Mouse (Mus musculus) layer of hippocampus, adult 11-12 months (tissue): ENCODE results near the gene Lgi4.
A peak's percentile ranks its signal among the peaks of the same experiment; 100 is the strongest.

Experiments used
- DNase-seq: peaks from one replicate; pipeline ENCODE4 v3.0.0; 2022; ENCODE audit warnings: low spot score

Gene Lgi4

DNA sequence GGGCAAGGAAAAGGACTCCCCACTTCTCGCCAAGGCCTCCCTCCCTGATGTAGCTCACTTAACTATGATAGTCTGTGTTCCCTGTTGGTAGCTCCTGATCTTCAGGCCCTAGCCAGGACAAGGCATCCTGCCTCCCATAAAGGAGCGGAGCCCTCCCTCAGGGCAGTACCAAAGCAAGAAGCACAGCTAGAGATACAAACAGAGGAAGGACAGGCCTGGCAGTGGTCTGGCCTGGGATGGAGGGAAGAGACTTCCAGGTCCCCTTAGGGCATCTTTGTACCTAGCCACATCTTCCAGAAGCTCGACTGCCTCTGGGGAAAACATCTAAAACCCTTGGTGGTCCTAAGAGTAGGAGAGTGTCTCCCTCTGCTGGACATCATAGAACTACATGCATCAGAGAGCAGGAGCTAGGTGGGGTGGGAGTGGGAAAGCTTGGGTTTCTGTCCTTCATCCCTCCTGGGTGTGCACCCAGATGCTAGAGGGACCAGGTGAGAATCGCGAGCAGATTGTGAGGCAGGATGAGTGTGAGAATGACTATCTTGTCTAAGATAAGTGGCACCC, 18.8 kb downstream of the Lgi4 start:
- peak; percentile 82 for DNase-seq

DNA sequence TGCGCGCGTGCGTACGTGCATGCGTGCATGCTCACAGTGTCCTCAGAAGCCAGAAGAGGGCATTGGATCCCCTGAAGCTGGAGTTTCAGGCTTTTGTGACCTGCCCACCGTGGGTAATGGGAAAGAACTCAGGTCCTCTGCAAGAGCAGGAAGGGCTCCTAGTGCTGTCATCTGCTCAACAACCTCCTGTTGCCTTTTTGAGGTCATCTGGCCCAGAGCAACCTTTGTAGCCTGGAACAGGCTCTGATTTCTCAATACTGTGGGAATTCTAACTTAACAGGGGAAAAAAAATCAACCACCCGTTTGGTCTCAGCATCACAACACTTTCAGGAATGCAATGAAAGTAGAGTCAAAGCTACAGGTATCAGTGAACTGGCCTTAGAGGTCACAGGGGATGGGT, 20.5 kb downstream of the Lgi4 start:
- no peak for DNase-seq

DNA sequence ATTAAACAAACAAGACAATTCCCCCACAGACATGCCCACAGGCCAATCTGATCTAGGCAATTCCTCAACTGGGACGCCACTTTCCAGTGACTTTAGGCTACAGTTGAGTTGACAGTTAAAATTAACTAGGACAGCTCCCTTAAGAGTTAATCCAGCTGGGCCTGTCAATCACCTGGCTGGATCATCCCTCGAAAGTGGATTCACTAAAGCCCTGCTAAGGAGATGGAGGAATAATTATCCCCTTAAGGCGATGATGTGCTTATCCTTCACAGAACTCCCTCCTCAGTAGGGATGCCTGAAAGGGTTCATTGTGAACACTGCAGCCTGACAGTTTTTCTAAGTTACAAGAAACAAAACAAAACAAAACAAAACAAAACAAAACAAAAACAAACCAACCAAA, 21.5 kb downstream of the Lgi4 start:
- DNase-seq: no peak

DNA sequence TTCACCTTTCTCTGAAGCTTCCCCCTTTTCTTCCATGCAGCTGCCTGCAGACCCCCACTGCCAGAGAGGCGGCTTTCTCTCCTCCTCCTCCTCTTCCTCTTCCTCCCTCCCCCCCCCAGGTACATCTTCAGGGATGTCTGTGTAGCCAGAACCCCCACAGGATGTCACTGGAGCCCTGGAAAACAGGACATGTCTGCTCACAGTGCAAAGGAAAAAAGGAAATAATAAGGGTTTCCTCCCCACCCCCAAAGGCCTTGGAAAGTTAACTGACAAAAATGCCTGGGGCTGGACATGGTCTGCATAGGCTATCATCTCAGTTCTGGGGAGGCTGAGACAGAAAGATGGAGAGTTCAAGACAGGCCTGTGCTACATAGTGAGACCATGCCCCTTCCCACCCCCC, 22.0 kb downstream of the Lgi4 start:
- no peak for DNase-seq

DNA sequence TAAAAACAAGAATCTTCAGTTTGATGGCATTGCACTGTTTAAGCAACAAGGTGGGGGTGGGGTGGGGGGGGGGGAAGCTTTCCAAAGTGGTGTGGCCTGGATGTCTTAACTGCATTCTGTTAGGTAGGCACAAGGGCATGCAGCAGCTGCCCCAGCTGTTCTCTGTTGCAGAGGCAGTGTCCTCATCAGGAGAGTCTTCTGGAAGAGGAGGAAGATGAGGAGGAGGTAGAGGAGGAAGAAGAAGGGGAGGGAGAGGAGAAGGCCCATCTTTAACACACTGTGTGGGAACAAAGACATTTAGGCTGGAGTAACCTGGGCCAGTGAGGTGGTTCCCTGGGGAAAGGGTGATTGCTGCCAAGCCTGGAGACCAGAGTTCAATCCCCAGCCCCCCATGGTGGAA, 23.0 kb downstream of the Lgi4 start:
- DNase-seq: no peak

DNA sequence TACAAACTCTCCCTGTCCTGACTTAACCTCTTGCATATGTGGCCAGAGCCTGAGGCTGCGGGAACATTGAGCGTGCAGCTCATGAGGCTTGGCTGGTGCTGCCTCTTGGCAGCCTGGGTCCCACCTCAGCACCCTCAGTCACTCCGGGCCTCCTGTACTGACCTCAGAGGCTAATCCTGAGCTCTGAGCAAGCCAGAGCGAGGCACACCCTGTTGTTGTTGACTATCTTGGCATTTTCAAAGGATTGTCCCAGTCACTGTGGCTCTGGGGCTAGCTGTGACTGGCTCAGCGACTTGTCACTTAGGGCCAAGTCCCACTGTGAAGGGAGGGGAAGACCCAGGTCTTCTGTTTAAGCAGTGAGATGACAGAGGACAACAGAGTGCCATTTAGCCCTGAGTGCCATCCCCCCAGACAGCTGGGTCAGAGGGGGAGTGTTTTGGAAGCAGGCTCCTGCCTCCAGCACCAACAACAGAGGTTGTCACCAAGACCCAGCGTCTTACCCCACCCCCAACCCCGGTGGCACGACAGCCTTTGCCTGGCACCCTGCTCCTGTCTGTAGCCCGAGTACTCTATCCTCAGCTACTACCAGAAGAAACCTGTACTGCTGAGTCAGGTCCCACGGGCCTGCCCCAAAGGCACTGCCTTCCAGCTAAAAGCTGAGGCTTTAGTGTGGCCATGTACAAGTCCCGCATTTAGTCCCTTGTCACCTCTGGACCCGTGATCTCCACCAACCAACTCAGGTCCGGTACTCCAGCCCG, 23.9 kb downstream of the Lgi4 start:
- DNase-seq: peak; percentile 73

DNA sequence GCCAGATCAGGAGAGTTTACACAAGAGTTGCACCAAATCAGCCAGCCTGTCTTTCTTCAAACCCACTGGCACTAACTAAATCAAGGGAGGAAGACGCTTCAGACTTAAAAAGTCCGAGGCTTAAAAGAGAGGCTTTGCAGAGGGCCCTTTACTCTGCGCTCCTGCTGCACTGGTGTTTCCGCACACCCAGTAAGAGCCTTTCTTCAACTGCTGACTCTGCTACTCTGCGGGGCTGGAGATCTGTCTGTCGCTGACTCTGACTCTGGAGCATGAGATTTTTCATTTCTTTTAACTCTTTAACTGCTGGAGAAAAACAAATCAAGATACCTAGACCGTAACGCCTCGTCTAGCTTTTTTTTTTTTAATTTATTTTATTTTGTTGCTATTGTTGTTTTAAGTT, 25.0 kb downstream of the Lgi4 start:
- DNase-seq: no peak

DNA sequence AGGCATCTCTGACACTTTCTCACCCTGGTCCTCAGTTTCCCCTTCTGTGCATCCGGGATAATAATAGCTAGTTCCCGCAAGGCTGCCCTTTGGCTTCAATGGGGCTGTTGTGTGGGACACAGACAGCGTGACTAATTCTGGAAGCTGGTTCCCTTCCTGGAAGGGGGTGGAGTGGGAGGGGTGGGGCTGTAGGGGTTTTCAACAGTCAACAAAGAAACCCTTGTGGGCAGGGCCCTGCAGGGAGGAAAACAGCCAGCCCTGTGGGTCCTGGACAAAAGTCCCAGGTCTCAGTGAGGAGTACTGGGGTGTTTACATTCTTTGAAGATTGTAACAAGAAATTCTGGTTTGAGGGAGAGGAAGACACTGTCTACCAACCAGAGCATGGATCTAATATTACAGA, 26.0 kb downstream of the Lgi4 start:
- DNase-seq: peak; percentile 69

DNA sequence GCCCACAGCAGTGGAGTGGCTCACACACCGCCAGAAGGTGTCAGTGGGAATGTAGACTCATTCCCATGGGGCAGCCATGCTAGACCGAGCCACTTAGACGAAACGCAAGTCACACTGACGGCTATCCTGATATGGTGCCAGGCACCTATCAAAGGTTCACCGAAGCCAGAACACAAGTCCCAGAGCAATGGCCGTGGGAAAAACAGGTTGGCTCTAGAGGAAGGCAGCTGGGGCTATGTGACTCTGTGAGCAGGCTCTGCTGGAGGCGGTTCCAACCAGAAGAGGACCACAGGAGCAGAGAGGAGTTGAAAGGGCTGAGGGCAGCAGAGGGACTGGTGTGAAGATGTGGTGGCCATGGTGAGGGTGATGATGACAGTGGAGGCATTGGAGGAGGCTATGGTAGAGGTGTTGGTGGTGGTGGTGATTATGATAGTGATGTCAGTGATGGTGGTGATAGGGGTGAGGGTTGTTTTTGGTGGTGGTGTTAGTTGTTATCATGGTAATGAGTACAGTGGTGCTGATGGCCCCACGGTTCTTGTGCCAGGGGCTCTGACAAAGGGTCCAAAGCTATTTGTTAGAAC, 27.1 kb downstream of the Lgi4 start:
- no peak for DNase-seq

DNA sequence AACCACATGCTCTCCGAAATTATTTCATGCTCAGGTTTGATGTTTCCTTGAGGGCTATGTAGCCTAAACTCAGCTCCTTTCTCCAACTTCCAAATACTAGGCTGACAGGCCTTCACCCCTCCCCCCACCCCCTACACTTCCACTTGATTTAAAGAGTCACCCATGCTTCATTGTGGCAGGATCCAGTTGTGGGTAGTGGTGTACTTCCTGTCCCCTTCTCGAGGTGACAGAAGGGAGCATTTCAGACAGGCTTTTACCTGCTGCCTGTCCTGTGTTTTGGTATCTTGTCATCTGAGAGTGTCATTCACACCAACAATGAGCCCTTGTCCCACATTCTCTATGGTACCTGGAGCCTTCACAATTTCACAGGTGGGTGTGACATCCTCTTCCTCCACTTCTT, 28.1 kb downstream of the Lgi4 start:
- no peak for DNase-seq

DNA sequence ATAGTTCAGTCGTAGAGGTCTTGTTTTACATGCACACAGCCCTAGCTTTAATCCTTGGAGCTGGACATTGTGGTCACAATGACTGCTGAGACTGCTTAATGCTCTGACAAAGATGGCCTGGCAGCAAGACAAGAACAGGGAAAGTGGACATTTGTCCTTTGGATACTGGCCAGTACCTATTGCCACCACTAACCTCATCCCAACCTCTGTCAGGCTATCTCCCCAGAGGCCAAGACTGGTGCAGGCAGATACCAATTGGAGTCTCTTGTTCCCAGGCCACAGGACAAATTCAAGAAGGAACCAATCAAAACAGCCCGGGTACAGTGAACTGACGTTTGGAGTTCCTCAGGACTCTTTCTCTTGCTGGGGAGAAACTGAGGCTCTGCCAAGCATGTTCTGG, 29.1 kb downstream of the Lgi4 start:
- no peak for DNase-seq

DNA sequence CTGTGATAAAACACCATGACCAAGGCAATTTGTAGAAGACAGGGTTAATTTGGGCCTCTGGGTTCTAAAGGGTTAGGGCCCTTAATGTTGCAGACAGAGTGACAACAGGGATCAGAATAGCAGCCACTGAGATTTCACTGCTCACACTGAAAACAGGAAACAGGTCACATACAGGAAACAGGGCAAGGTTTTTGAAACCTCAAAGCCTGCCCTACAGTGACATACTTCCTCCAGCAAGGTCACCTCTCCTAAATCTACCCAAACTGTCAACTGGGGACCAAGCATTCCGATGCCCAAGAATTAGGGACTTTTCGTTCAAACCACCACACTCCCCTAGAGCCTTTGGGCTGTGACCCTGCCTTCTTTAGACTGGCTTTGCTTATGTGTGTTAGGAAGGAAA, 30.6 kb downstream of the Lgi4 start:
- DNase-seq: no peak

DNA sequence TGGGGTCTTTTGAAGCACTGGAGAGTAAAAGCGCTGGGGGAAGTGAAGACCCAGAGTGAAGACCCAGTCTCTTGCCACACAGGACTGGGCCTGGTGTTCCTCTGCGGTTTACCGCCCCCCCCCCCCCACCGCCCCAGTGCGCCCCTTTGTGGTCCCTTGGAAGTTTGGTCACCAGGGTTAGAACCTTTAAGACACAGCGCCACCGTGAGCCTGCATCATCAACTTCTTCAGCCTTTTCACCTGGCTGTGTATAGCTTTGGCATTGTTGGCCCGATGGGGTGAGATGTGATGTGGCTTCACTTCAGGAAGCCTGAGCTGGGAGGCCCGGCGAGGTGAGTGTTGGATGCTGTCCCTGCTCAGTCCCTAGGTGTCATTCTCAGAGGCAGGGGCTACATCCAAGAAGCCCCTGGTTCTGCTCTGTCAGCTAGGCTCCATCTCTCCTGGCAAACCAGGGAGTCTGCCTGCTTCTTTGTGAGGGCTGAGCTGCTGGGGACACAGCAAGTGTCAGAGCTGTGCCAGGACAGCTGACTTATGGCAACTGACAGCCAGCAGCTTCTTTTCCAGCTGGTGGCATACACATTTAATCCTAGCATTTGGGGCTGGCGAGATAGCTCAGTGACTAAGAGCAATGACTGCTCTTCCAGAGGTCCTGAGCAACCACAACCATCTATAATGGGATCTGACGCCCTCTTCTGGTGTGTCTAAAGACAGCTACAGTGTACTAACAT, 35.8 kb downstream of the Lgi4 start:
- no peak for DNase-seq

DNA sequence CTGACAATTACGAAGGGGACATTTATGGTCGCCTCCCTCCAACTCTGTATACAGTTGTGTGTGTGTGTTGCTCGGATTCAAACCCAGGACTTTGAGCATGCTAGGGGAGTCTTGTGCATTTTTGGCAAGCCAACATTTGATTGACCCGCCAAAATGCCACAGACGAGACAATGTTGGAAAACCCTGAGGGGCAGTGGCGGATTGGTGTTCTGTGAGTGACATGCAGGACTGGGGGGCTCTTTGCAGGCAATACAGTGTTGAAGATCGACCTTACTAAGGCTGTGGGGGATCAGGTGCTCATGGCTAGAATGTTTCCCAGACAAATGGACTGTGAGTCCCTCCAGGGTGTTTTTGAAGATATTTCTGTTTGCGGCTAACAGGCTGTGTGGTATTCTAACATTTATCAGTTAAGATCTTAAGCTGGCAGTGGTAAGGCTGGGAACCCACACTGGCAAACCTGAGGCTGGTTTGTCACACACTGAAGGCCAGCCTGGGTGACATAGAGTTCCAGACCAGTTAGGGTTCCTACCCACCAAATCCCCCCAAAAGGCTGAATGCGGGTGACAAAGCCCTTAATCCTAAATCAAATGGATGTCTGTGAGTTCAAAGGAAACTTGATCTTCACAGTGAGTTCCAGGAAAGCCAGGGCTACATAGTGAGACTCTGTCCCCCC, 37.9 kb downstream of the Lgi4 start:
- DNase-seq: no peak

DNA sequence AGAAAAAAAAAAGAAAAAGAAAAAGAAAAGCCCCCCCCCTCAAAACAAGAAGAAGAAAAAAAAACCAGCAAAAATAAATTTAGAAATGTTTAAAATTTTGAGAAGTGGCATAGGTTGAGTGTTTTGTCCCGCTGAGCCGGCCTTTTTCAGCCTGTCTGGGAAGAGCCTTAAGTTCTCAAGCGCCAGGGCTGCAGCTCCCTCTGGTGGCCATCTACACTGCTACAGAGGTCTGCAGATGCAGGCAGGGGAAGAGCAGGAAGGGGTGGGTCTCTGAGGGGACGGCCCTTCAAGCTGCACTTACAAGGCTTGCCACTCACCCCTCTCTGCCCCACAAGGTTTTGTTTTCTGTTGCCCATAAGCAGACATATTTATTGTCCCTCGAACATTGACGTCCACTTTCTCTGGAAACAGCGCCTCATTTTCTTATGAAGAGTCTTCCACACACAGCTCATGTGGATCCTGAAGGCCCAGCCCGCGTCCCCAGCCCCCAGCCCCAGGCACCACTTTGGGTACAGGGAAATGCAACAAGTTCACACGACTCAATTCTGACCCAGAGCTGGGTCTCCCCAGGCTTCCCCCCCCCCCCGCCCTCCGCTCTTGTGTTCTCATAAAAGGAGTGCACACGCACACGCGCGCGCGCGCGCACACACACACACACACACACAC, 38.6 kb downstream of the Lgi4 start:
- DNase-seq: peak; percentile 94

DNA sequence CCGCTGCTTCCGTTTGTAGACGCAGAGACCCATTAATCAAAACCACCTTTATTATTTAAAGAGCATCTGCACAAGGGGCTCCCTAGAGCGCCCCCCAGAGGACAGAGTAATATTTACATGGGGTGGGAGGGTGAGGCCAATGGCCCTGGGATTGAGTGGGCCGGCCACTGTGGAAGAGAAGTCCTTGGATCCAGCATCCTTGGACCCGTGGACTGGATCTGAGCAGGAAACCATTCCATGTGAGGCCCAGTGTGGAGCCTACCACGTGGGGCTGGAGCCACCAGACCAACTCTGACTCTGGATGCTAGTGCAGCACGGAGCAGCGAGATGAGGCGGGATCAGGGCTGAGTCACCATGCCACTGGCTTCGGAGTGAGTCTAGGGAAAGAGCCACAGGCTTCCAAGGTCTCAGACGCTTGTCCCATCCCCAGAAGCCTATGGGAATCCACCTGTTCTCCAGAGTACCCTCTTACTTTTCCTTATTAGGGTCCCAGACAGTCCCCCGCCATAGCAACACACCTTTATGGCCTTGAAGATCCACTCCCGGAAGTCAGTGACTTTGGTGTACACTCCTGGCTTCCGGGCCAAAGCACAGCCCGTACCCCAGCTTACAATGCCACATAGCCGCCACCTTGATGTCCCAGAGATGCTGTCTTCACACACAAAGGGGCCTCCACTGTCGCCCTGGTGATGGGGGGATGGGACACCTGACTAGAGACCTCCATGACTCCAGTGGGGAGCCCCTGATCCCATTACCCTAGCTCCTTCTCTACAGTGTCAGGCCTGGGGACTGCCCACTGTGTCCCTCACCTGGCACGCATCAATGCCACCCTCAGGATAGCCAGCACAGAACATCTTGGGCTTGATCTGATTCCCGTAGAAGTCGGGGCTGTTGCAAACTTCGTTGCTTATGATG, 39.8 kb downstream of the Lgi4 start:
- no peak for DNase-seq

DNA sequence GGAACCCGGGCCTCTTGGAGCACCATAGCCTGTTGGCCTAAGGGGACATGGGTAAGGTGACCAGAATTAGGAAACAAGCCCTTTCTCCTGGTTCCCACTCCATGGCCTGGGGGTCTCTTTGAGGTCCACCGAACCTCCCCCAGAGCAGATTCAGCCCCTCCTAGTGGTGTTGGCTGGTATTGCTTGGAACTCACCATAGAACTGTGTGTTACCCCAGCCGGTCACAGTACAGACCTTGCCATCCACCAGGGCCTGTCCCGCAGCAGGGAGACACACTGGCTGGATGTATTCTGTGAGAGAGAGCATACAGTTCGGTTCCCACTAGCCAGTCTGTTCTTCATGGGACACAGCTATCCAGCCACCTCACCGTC, 40.5 kb downstream of the Lgi4 start:
- DNase-seq: no peak

DNA sequence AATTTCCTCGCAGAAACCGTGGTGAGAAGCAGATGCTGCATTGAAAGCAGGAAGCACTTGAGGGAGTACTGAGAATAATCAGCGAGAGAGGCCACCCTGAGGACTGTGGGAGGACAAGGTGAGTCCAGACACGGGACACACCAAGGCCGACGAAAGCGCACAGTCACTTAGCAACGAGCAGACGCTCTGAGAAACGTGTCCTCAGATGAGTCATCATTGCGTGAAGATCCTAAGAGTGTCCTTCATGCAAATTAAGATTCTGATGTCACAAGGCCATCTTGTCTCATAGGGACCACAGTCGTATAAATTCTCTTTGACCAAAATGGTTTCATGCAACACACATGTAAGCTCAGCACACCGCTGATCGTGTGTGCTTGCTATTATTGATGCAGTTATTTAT, 41.6 kb downstream of the Lgi4 start:
- DNase-seq: no peak

DNA sequence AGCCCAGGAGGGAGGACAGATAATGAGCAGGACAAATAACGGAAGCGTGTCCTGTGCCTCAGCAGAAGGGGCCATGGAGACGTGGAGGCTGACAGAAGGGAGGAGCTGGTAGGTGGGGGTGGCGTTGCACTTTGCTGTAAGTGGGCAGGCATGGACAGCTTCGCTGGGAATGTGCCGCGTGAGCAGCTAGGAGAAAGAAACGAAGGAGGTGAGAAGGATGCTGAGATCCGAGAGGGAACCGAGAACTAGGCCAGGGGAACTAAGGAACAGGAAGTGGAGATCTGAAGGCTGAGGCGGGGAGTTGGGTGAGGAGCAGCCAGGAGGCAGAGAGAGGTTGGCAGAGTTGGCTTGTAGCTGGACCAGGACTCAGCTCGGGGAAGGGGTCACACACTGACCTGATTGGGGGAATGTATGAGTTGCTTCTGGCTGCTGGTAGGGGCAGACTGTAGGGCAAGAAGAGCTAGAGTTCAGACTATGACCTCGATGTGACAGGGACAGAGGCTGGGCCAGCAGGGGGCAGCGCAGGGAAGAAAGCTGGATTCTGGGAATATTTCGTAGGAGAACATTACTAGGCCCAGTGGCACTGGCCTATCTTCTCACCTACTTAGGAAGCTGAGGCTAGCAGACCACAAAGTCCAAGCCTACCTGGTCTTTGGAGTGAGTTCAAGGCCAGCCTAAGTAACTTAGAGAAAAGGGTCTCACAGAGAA, 46.1 kb downstream of the Lgi4 start:
- DNase-seq: peak; percentile 62

DNA sequence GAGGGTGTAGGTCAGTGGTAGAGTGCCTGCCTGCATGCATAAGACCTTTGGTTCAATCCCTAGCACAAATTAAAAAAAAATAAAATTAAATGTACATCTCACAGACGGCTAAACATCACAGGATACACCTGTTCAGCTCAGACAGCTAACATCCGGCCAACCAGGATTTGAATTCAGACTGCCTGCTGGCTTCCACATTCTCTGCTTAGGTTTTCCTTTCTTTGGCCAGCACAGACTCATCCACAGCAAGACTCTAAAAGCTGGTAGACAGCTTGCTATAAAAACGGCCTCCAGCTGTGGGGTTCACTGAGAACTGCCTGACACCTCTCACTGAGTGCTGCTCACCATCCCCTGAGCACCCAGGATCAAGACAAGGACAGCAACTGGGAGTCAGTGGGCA, 47.0 kb downstream of the Lgi4 start:
- no peak for DNase-seq
